Mouse (Mus musculus) heart, postnatal 0 days (tissue): Measurements from ENCODE around the gene Cd163. TPM values are rescaled to one million over a fixed set of nuclear protein-coding genes. Genes with fewer than 3 reads are reported as not detected.

Experiments
- ATAC-seq: fragments of 200-750 bp; cut with Nextera tagmentation; 2 replicates; pipeline ENCODE4 v1.8.0; 2017; ENCODE audit warnings: low read depth, moderate number of reproducible peaks, moderate library complexity; ENCODE audit not compliant: insufficient read depth
- DNase-seq: peaks from one replicate; pipeline ENCODE4 v3.0.0-alpha.2; 2016; ENCODE audit warnings: low spot score
- H3K27ac ChIP-seq: fragments of 300-500 bp; sonication (generic); 2 replicates; pipeline ENCODE4 v1.5.1; 2014; ENCODE audit warnings: low read depth, mild to moderate bottlenecking
- H3K27me3 ChIP-seq: fragments of 300-500 bp; sonication (generic); 2 replicates; pipeline ENCODE4 v1.6.1; 2014; ENCODE audit warnings: low read length, mixed read lengths; ENCODE audit not compliant: control insufficient read depth, insufficient read depth
- H3K36me3 ChIP-seq: fragments of 300-500 bp; sonication (generic); replicated peaks from 2 replicates; pipeline ENCODE4 v1.6.1; 2014; ENCODE audit warnings: low read length, mixed read lengths; ENCODE audit not compliant: control insufficient read depth, insufficient read depth
- H3K4me1 ChIP-seq: fragments of 300-500 bp; sonication (generic); 2 replicates; pipeline ENCODE4 v1.6.1; 2014; ENCODE audit warnings: antibody characterized with exemption; ENCODE audit not compliant: control insufficient read depth, insufficient read depth
- H3K4me2 ChIP-seq: fragments of 300-500 bp; sonication (generic); 2 replicates; pipeline ENCODE4 v1.6.1; 2014; ENCODE audit warnings: low read depth, mild to moderate bottlenecking, low read length, moderate library complexity
- H3K4me3 ChIP-seq: fragments of 300-500 bp; sonication (generic); 2 replicates; pipeline ENCODE4 v1.5.1; 2014; ENCODE audit warnings: low read depth, low read length
- H3K9ac ChIP-seq: fragments of 300-500 bp; sonication (generic); replicated peaks from 2 replicates; pipeline ENCODE4 v1.6.1; 2014; ENCODE audit warnings: low read depth, low read length, mixed read lengths
- H3K9me3 ChIP-seq: fragments of 300-500 bp; sonication (generic); replicated peaks from 2 replicates; pipeline ENCODE4 v1.6.1; 2016; ENCODE audit warnings: low read length; ENCODE audit not compliant: control insufficient read depth
- CTCF ChIP-seq: IDR thresholded peaks from 2 replicates; pipeline ENCODE4 v1.5.1; 2016; ENCODE audit warnings: antibody characterized with exemption, control low read depth, low read depth
- EP300 ChIP-seq: IDR thresholded peaks from 2 replicates; pipeline ENCODE4 v1.6.1; 2016; ENCODE audit warnings: antibody characterized with exemption, low read depth
- WGBS: fragments of 180-500 bp; shearing (Covaris S2); extraction: QIAGEN DNeasy Blood & Tissue Kit; methylation state at CpG from one replicate; pipeline ENCODE4 v1.1.7; 2014; 5-methylcytosine and 5-hydroxymethylcytosine counted together
- polyA plus RNA-seq: library from polyadenylated mRNA; unstranded; fragments of >200 nt; fragmentation: Nextera tagmentation; extraction: Ambion mirVana; gene quantifications from 2 replicates; pipeline ENCODE4 v1.2.1, GENCODE M21; 2015
- total RNA-seq: library from RNA; depleted of rRNA; stranded (reverse); fragments of >200 nt; gene quantifications from 2 replicates; pipeline ENCODE4 v1.2.3, GENCODE M21; 2014; ENCODE audit warnings: low replicate concordance

Cd163 gene
- total and polyA plus RNA-seq, 2 experiments from 2014 or later = 0.40 to 0.61 TPM

GRCm38 (mm10) chr6:124312292-124312691 lies 7.8 kb downstream of the Cd163 start:
- H3K27ac ChIP-seq = no peak overlapping the region
- TF ChIP-seq CTCF (no peak), EP300 (no peak)
- WGBS = 74% methylated on average over 6 of the region's 6 CpGs
- H3K9ac ChIP-seq = no peak overlapping the region
- DNase-seq = no peak
- H3K4me1 ChIP-seq = no peaks in the 10 kb centered on the region
- no peaks in the 10 kb centered on the region for H3K36me3 ChIP-seq
- no peak overlapping the region for H3K4me3 ChIP-seq
- ATAC-seq = no peak
- H3K27me3 ChIP-seq = no peaks in the 10 kb centered on the region
- no peak overlapping the region for H3K4me2 ChIP-seq
- no peaks in the 10 kb centered on the region for H3K9me3 ChIP-seq

DNA sequence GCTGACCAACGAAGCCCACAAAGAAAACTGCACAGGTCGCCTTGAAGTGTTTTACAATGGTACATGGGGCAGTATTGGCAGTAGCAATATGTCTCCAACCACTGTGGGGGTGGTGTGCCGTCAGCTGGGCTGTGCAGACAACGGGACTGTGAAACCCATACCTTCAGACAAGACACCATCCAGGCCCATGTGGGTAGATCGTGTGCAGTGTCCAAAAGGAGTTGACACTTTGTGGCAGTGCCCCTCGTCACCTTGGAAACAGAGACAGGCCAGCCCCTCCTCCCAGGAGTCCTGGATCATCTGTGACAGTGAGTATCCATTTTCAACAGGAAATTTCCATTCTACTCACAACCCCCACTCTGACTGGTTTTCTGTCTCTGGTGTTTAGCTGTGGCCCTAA lies 15.9 kb downstream of the Cd163 start:
- no peaks in the 10 kb centered on the region for H3K9me3 ChIP-seq
- no peaks in the 10 kb centered on the region for H3K27me3 ChIP-seq
- no peak overlapping the region for H3K4me3 ChIP-seq
- DNase-seq (no peak), ATAC-seq (no peak)
- 60% methylated on average over 6 of the region's 6 CpGs for WGBS
- TF ChIP-seq EP300 (no peak), CTCF (no peak)
- no peak overlapping the region for H3K27ac ChIP-seq
- H3K4me1 ChIP-seq = no peaks in the 10 kb centered on the region
- H3K36me3 ChIP-seq = no peaks in the 10 kb centered on the region
- H3K9ac ChIP-seq = no peak overlapping the region
- no peak overlapping the region for H3K4me2 ChIP-seq

DNA sequence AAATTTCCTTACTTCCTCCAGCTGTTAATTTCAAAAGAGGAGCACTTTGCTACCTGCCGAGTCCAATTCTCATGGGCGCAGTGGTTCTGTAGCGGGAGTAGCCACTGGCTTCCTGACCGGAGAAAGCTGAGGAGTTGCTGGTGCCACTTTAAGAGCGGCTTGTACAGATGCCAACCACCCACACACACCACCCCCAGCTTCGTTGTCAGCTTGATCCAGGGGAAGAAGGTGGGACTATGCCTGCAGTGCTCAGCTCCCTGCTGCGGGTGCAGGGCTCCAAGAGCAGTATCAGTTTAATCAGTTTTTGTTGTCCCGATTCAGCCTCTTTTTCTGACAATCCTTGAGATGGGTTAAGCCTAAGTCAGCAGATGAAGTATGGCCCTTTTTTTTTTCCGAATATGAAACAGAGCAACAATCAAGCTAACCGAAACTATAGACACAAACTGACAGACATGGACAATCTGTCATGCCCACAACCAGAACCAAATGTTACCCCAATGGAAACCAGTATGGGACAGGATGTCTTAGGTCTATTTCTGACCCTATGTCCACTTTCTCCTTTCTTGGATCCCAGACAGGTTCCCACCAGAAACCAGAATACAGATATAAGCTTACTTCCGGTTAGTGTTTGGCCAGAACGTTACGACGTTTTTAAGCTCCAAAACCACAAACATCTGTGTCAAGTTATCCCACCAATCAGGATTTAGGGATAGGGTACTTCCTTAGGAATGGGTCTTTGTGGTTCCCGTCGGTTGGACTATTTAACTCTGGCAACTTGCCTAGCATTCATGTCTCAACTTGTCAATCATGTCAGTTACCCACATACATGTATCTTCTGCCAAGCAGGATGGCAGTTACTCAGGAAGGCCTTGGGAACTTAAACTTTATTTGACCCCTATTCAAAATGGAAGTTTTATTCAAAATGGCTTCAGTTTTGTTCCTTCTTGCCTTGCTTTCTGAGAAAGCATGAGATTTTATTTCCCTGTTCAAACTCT lies 17.3 kb downstream of the Cd163 start:
- ATAC-seq (no peak), DNase-seq (no peak)
- WGBS = 70% methylated on average over 16 of the region's 16 CpGs
- TF ChIP-seq CTCF (no peak), EP300 (no peak)
- no peaks in the 10 kb centered on the region for H3K9me3 ChIP-seq
- H3K4me2 ChIP-seq = no peak overlapping the region
- no peak overlapping the region for H3K4me3 ChIP-seq
- no peaks in the 10 kb centered on the region for H3K36me3 ChIP-seq
- no peaks in the 10 kb centered on the region for H3K27me3 ChIP-seq
- no peaks in the 10 kb centered on the region for H3K4me1 ChIP-seq
- no peak overlapping the region for H3K9ac ChIP-seq
- no peak overlapping the region for H3K27ac ChIP-seq

GRCm38 (mm10) chr6:124328394-124328991 lies 24.0 kb downstream of the Cd163 start:
- H3K27ac ChIP-seq = no peak overlapping the region
- H3K4me2 ChIP-seq = no peak overlapping the region
- H3K9ac ChIP-seq = no peak overlapping the region
- no peak overlapping the region for H3K4me3 ChIP-seq
- H3K9me3 ChIP-seq = no peaks in the 10 kb centered on the region
- ATAC-seq (no peak), DNase-seq (no peak)
- TF ChIP-seq CTCF (no peak), EP300 (no peak)
- no peaks in the 10 kb centered on the region for H3K27me3 ChIP-seq
- WGBS = 66% methylated on average over 3 of the region's 3 CpGs
- H3K36me3 ChIP-seq = no peaks in the 10 kb centered on the region
- H3K4me1 ChIP-seq = no peaks in the 10 kb centered on the region

- Histone ChIP-seq H3K27me3 (no peaks in the 10 kb centered on the region), H3K27ac (no peak overlapping the region), H3K4me2 (no peak overlapping the region), H3K4me1 (no peaks in the 10 kb centered on the region), H3K4me3 (no peak overlapping the region), H3K9me3 (no peaks in the 10 kb centered on the region), H3K36me3 (no peaks in the 10 kb centered on the region), H3K9ac (no peak overlapping the region)
- DNase-seq (no peak), ATAC-seq (no peak)
- TF ChIP-seq EP300 (no peak), CTCF (no peak)
- 85% methylated on average over 7 of the region's 7 CpGs for WGBS
These were observed 25.2 kb downstream of the Cd163 start for GRCm38 (mm10) chr6:124329622-124330021.
